ENCODE assay signal across 18 mouse cellular contexts in genomic region chrX:162907554-162907953, GRCm38 (mm10). TPM values are rescaled to one million over a fixed set of nuclear protein-coding genes. Genes with fewer than 3 reads are reported as not detected.
"Had no signal": no experiment of that assay in that cellular context is flagged by ENCODE, and none has a peak within 500 bp of the region (broad histone marks: within the 10 kb centered on the region; RNA-seq: fewer than 3 reads in every experiment).

No protein-coding gene starts in this region.

- ATAC-seq: lung, postnatal 0 days; midbrain, embryonic 13.5 days; midbrain, embryonic 15.5 days had no signal

- DNase-seq: lung, adult 2 months; lung, postnatal 14 days; lung, postnatal 36 days; right cerebral cortex, postnatal 14 days; spleen, adult 18-20 months; thymus, adult 18-20 months; thymus, postnatal 14 days; thymus, postnatal 36 days had no signal

- H3K9ac ChIP-seq: liver, embryonic 15.5 days; lung, embryonic 15.5 days; midbrain, embryonic 13.5 days; midbrain, embryonic 15.5 days; neural tube, embryonic 12.5 days had no signal

- H3K36me3 ChIP-seq: liver, embryonic 15.5 days; midbrain, embryonic 15.5 days had no signal

- H3K27ac ChIP-seq: liver, embryonic 15.5 days; lung, embryonic 15.5 days; macrophage; midbrain, embryonic 13.5 days; midbrain, embryonic 15.5 days; neural tube, embryonic 12.5 days had no signal

- H3K4me2 ChIP-seq: liver, embryonic 15.5 days; lung, embryonic 15.5 days; midbrain, embryonic 11.5 days; midbrain, embryonic 13.5 days; midbrain, embryonic 15.5 days; neural tube, embryonic 12.5 days had no signal

- H3K9me3 ChIP-seq: liver, embryonic 15.5 days; lung, embryonic 15.5 days; megakaryocyte, embryonic 14.5 days; midbrain, embryonic 13.5 days; midbrain, embryonic 15.5 days; neural tube, embryonic 12.5 days had no signal

- H3K4me1 ChIP-seq: liver, embryonic 15.5 days; lung, embryonic 15.5 days; megakaryocyte, embryonic 14.5 days had no signal

- H3K27me3 ChIP-seq: liver, embryonic 15.5 days; lung, embryonic 15.5 days; megakaryocyte, embryonic 14.5 days; midbrain, embryonic 13.5 days; midbrain, embryonic 15.5 days; neural tube, embryonic 12.5 days had no signal

- H3K4me3 ChIP-seq: liver, embryonic 15.5 days; lung, embryonic 15.5 days; megakaryocyte, embryonic 14.5 days; midbrain, embryonic 13.5 days; midbrain, embryonic 15.5 days; neural tube, embryonic 12.5 days had no signal

RNA-seq across cellular contexts. Expression of gene S100g, which starts 56.8 kb away (rescaled TPM):
- polyA plus RNA-seq: macrophage; midbrain, embryonic 11.5 days; midbrain, embryonic 13.5 days; midbrain, embryonic 15.5 days; midbrain, postnatal 0 days; neural tube, embryonic 12.5 days had no signal
